Mouse (Mus musculus) fat pad, adult 2 months (tissue): Measurements from ENCODE around the gene Pcnx3.

Experiments
- DNase-seq: peaks from one replicate; pipeline ENCODE4 v3.0.0-alpha.2; 2011; ENCODE audit warnings: low read depth, low spot score; ENCODE audit errors: extremely low read depth

Gene Pcnx3

GRCm38 (mm10) chr19:5645280-5645679 is 43.4 kb downstream of the Pcnx3 start:
- DNase-seq = no peak

- no peak for DNase-seq
Measured at GRCm38 (mm10) chr19:5641641-5642040, 47.1 kb downstream of the Pcnx3 start.

GRCm38 (mm10) chr19:5641021-5641420 is 47.7 kb downstream of the Pcnx3 start:
- no peak for DNase-seq

GRCm38 (mm10) chr19:5640339-5640738 is 48.4 kb downstream of the Pcnx3 start:
- DNase-seq = no peak

GRCm38 (mm10) chr19:5638416-5639005 is 50.2 kb downstream of the Pcnx3 start:
- DNase-seq = no peak

- no peak for DNase-seq
Measured at GRCm38 (mm10) chr19:5637069-5638047, 51.4 kb downstream of the Pcnx3 start, which contains the start of gene Rela. Gene Rela (plus strand): TSS chr19:5637483.

GRCm38 (mm10) chr19:5636571-5637041 is 52.1 kb downstream of the Pcnx3 start:
- no peak for DNase-seq

GRCm38 (mm10) chr19:5636036-5636570 is 52.6 kb downstream of the Pcnx3 start:
- DNase-seq = no peak

GRCm38 (mm10) chr19:5632120-5632519 is 56.6 kb downstream of the Pcnx3 start:
- DNase-seq = no peak

- DNase-seq = no peak
Measured at GRCm38 (mm10) chr19:5629907-5630306, 58.8 kb downstream of the Pcnx3 start.

GRCm38 (mm10) chr19:5625311-5625710 is 63.4 kb downstream of the Pcnx3 start:
- DNase-seq = no peak

- no peak for DNase-seq
Measured at GRCm38 (mm10) chr19:5621884-5622283, 66.8 kb downstream of the Pcnx3 start.

- DNase-seq = no peak
Measured at GRCm38 (mm10) chr19:5620007-5620406, 68.7 kb downstream of the Pcnx3 start.

GRCm38 (mm10) chr19:5614953-5615352 is 73.8 kb downstream of the Pcnx3 start:
- no peak for DNase-seq
